Mouse (Mus musculus): ENCODE measurements at regions not wholly inside any gene's neighbourhood (a gene's known extent, or its start where the extent isn't known, plus 50 kb on each side); places are given as distances from the start of the nearest gene placed in this dataset.

GRCm38 (mm10) chr16:76603431-76603830 is 229.8 kb upstream of the Nrip1 start:
- Histone ChIP-seq H3K4me3 (ENCODE audit: low read depth, low read length) (no peak overlapping the region), H3K9ac (replicated peaks; ENCODE audit: low read length) (no peak overlapping the region), H3K4me2 (ENCODE audit: low read depth, low read length) (no peak overlapping the region), H3K9me3 (replicated peaks; ENCODE audit: control insufficient read depth, low read length) (no peaks in the 10 kb centered on the region), H3K4me1 (ENCODE audit: control insufficient read depth, insufficient read depth, low read length) (no peaks in the 10 kb centered on the region), H3K36me3 (replicated peaks; ENCODE audit: control insufficient read depth, insufficient read depth, low read depth, low read length) (no peaks in the 10 kb centered on the region), H3K27ac (replicated peaks; ENCODE audit: low read depth, low read length) (no peak overlapping the region), H3K27me3 (ENCODE audit: control insufficient read depth, insufficient read depth, low read length) (no peaks in the 10 kb centered on the region)
- WGBS = 85% methylated on average over 1 of the region's 1 CpGs
- DNase-seq (ENCODE audit: low spot score) (no peak), ATAC-seq (replicated peaks; ENCODE audit: insufficient number of reproducible peaks, low FRiP score, low TSS enrichment, low read depth) (no peak)

DNA sequence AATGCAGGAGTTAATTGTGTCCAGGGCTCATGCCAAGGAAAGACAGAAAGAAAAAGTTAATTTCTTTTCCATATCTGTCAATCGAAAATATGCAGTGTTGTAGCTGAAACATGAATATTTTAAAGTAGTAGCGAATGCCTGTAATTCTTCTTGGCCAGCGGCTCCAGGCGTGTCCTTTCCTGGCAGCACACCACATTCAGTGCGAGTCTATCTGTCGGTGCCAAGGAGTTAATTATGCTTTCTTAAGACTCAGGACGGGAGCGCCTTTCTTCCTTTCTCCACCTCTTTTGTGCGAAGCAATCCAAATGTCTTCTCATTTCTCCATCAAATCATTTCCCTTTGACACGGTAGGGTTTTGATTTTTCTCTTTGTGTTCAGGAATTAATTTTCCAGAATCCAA is 226.5 kb upstream of the Nrip1 start:
- H3K27ac ChIP-seq (replicated peaks; ENCODE audit: low read depth, low read length) = no peak overlapping the region
- H3K9me3 ChIP-seq (replicated peaks; ENCODE audit: control insufficient read depth, low read length) = no peaks in the 10 kb centered on the region
- no peak overlapping the region for H3K4me3 ChIP-seq (ENCODE audit: low read depth, low read length)
- no peaks in the 10 kb centered on the region for H3K27me3 ChIP-seq (ENCODE audit: control insufficient read depth, insufficient read depth, low read length)
- H3K36me3 ChIP-seq (replicated peaks; ENCODE audit: control insufficient read depth, insufficient read depth, low read depth, low read length) = no peaks in the 10 kb centered on the region
- 78% methylated on average over 10 of the region's 10 CpGs for WGBS
- H3K4me2 ChIP-seq (ENCODE audit: low read depth, low read length) = no peak overlapping the region
- no peaks in the 10 kb centered on the region for H3K4me1 ChIP-seq (ENCODE audit: control insufficient read depth, insufficient read depth, low read length)
- H3K9ac ChIP-seq (replicated peaks; ENCODE audit: low read length) = no peak overlapping the region
- DNase-seq (ENCODE audit: low spot score) (no peak), ATAC-seq (replicated peaks; ENCODE audit: insufficient number of reproducible peaks, low FRiP score, low TSS enrichment, low read depth) (no peak)

DNA sequence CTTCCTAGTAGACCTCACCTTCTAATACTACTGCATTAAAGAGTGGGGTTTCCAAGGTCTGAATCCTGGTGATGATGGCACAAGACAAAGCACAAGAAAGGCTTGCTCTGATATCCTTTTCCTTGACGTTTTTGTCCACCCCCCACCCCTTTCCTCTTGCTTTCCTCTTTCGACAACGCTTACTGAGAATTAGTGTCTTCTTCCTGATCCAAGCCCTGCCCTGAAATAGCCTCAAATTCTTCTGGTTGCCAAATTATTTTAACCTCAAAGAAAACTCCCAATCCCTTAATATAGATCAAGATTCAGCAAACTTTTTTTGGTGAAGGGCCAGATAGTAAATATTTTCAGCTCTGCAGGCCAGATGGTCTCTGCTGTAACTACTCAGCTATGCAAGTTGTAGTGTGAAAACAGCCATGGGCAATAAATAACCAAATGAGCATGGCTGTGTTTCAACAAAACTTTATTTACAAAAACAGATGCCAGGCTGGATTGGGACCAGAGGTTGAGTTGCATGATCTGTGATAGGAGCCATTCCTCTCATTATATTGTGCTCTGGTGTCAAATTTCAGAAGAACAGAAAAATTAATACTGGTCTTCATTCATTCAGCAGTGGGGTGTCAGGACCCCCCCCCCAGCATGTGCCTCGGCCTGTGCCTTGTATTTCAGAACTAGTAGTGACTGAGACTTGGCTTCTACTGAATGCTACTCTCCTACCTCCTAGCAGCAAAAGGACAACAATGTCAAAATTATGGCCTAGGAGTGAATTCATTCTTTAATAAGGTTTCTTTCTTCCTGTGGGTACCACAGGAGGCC is 218.5 kb upstream of the Nrip1 start:
- H3K9ac ChIP-seq (replicated peaks; ENCODE audit: low read length) = no peak overlapping the region
- ATAC-seq (replicated peaks; ENCODE audit: insufficient number of reproducible peaks, low FRiP score, low TSS enrichment, low read depth) = no peak
- no peak overlapping the region for H3K27ac ChIP-seq (replicated peaks; ENCODE audit: low read depth, low read length)
- H3K9me3 ChIP-seq (replicated peaks; ENCODE audit: control insufficient read depth, low read length) = no peaks in the 10 kb centered on the region
- DNase-seq (ENCODE audit: low spot score) = no peak
- WGBS = 82% methylated on average over 4 of the region's 4 CpGs
- H3K27me3 ChIP-seq (ENCODE audit: control insufficient read depth, insufficient read depth, low read length) = no peaks in the 10 kb centered on the region
- H3K36me3 ChIP-seq (replicated peaks; ENCODE audit: control insufficient read depth, insufficient read depth, low read depth, low read length) = no peaks in the 10 kb centered on the region
- no peak overlapping the region for H3K4me2 ChIP-seq (ENCODE audit: low read depth, low read length)
- H3K4me1 ChIP-seq (ENCODE audit: control insufficient read depth, insufficient read depth, low read length) = no peaks in the 10 kb centered on the region
- no peak overlapping the region for H3K4me3 ChIP-seq (ENCODE audit: low read depth, low read length)

- DNase-seq (ENCODE audit: low spot score) (no peak), ATAC-seq (replicated peaks; ENCODE audit: insufficient number of reproducible peaks, low FRiP score, low TSS enrichment, low read depth) (no peak)
- H3K27ac ChIP-seq (replicated peaks; ENCODE audit: low read depth, low read length) = no peak overlapping the region
- H3K27me3 ChIP-seq (ENCODE audit: control insufficient read depth, insufficient read depth, low read length) = no peaks in the 10 kb centered on the region
- no peak overlapping the region for H3K4me2 ChIP-seq (ENCODE audit: low read depth, low read length)
- 71% methylated on average over 2 of the region's 2 CpGs for WGBS
- no peak overlapping the region for H3K4me3 ChIP-seq (ENCODE audit: low read depth, low read length)
- H3K9me3 ChIP-seq (replicated peaks; ENCODE audit: control insufficient read depth, low read length) = no peaks in the 10 kb centered on the region
- no peaks in the 10 kb centered on the region for H3K36me3 ChIP-seq (replicated peaks; ENCODE audit: control insufficient read depth, insufficient read depth, low read depth, low read length)
- no peak overlapping the region for H3K9ac ChIP-seq (replicated peaks; ENCODE audit: low read length)
- no peaks in the 10 kb centered on the region for H3K4me1 ChIP-seq (ENCODE audit: control insufficient read depth, insufficient read depth, low read length)
Observed at GRCm38 (mm10) chr16:76589791-76590190, 216.2 kb upstream of the Nrip1 start.

GRCm38 (mm10) chr16:76577206-76577605 is 203.6 kb upstream of the Nrip1 start:
- Histone ChIP-seq H3K27ac (replicated peaks; ENCODE audit: low read depth, low read length) (no peak overlapping the region), H3K9ac (replicated peaks; ENCODE audit: low read length) (no peak overlapping the region), H3K4me3 (ENCODE audit: low read depth, low read length) (no peak overlapping the region), H3K36me3 (replicated peaks; ENCODE audit: control insufficient read depth, insufficient read depth, low read depth, low read length) (no peaks in the 10 kb centered on the region), H3K9me3 (replicated peaks; ENCODE audit: control insufficient read depth, low read length) (no peaks in the 10 kb centered on the region), H3K27me3 (ENCODE audit: control insufficient read depth, insufficient read depth, low read length) (no peaks in the 10 kb centered on the region), H3K4me2 (ENCODE audit: low read depth, low read length) (no peak overlapping the region), H3K4me1 (ENCODE audit: control insufficient read depth, insufficient read depth, low read length) (no peaks in the 10 kb centered on the region)
- DNase-seq (ENCODE audit: low spot score) (no peak), ATAC-seq (replicated peaks; ENCODE audit: insufficient number of reproducible peaks, low FRiP score, low TSS enrichment, low read depth) (no peak)
- 78% methylated on average over 2 of the region's 2 CpGs for WGBS

GRCm38 (mm10) chr16:76575281-76575680 is 201.7 kb upstream of the Nrip1 start:
- ATAC-seq (replicated peaks; ENCODE audit: insufficient number of reproducible peaks, low FRiP score, low TSS enrichment, low read depth) = no peak
- H3K4me3 ChIP-seq (ENCODE audit: low read depth, low read length) = no peak overlapping the region
- DNase-seq (ENCODE audit: low spot score) = peak; percentile 18
- 61% methylated on average over 3 of the region's 3 CpGs for WGBS
- no peaks in the 10 kb centered on the region for H3K9me3 ChIP-seq (replicated peaks; ENCODE audit: control insufficient read depth, low read length)
- H3K9ac ChIP-seq (replicated peaks; ENCODE audit: low read length) = no peak overlapping the region
- no peak overlapping the region for H3K27ac ChIP-seq (replicated peaks; ENCODE audit: low read depth, low read length)
- no peaks in the 10 kb centered on the region for H3K36me3 ChIP-seq (replicated peaks; ENCODE audit: control insufficient read depth, insufficient read depth, low read depth, low read length)
- no peaks in the 10 kb centered on the region for H3K4me1 ChIP-seq (ENCODE audit: control insufficient read depth, insufficient read depth, low read length)
- no peaks in the 10 kb centered on the region for H3K27me3 ChIP-seq (ENCODE audit: control insufficient read depth, insufficient read depth, low read length)
- H3K4me2 ChIP-seq (ENCODE audit: low read depth, low read length) = no peak overlapping the region

GRCm38 (mm10) chr16:76566220-76566619 is 192.6 kb upstream of the Nrip1 start:
- no peak for ATAC-seq (replicated peaks; ENCODE audit: insufficient number of reproducible peaks, low FRiP score, low TSS enrichment, low read depth)
- DNase-seq (ENCODE audit: low spot score) = peak; percentile 23
- WGBS = 7% methylated on average over 11 of the region's 11 CpGs

DNA sequence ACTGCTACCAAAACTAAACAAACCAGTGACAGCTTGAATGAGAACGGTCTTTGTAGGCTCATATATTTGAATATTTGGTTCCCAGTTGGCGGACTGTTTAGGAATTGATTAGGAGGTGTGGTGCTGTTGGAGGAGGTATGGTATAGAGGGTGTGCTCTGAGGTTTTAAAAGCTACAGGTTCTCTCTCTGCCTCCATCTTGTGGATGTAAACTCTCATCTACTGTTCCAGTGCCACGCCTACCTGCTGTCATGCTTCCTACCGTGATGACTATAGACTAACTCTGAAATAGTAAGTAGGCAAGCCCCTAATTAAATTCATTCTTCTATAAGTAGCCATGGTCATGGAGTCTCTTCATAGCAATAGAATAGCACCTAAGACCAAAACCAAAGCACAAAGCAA is 181.2 kb upstream of the Nrip1 start:
- H3K9me3 ChIP-seq (replicated peaks; ENCODE audit: control insufficient read depth, low read length) = no peaks in the 10 kb centered on the region
- H3K36me3 ChIP-seq (replicated peaks; ENCODE audit: control insufficient read depth, insufficient read depth, low read depth, low read length) = no peaks in the 10 kb centered on the region
- no peak for DNase-seq (ENCODE audit: low spot score)

More at GRCm38 (mm10) chr16:76566220-76566619, 192.6 kb upstream of the Nrip1 start:
- Histone ChIP-seq H3K36me3 (replicated peaks; ENCODE audit: control insufficient read depth, insufficient read depth, low read depth, low read length) (no peaks in the 10 kb centered on the region), H3K4me1 (ENCODE audit: control insufficient read depth, insufficient read depth, low read length) (no peaks in the 10 kb centered on the region), H3K27ac (replicated peaks; ENCODE audit: low read depth, low read length) (no peak overlapping the region), H3K4me3 (ENCODE audit: low read depth, low read length) (no peak overlapping the region), H3K9ac (replicated peaks; ENCODE audit: low read length) (no peak overlapping the region), H3K9me3 (replicated peaks; ENCODE audit: control insufficient read depth, low read length) (no peaks in the 10 kb centered on the region), H3K4me2 (ENCODE audit: low read depth, low read length) (no peak overlapping the region), H3K27me3 (ENCODE audit: control insufficient read depth, insufficient read depth, low read length) (no peaks in the 10 kb centered on the region)

More for the DNA sequence above, 181.2 kb upstream of the Nrip1 start:
- Histone ChIP-seq H3K4me2 (ENCODE audit: low read depth, low read length) (no peak overlapping the region), H3K4me3 (ENCODE audit: low read depth, low read length) (no peak overlapping the region), H3K27me3 (ENCODE audit: control insufficient read depth, insufficient read depth, low read length) (no peaks in the 10 kb centered on the region), H3K9ac (replicated peaks; ENCODE audit: low read length) (no peak overlapping the region), H3K27ac (replicated peaks; ENCODE audit: low read depth, low read length) (no peak overlapping the region), H3K4me1 (ENCODE audit: control insufficient read depth, insufficient read depth, low read length) (no peaks in the 10 kb centered on the region)
- ATAC-seq (replicated peaks; ENCODE audit: insufficient number of reproducible peaks, low FRiP score, low TSS enrichment, low read depth) = no peak
- 92% methylated on average over 4 of the region's 4 CpGs for WGBS

All from embryonic facial prominence, embryonic 11.5 days (tissue).